Mouse (Mus musculus) neural tube, embryonic 13.5 days (tissue): Measurements from ENCODE around the gene Cadm2. TPM values are rescaled to one million over a fixed set of nuclear protein-coding genes. Genes with fewer than 3 reads are reported as not detected.

Experiments used
- ATAC-seq: fragments of 200-750 bp; cut with Nextera tagmentation; 2 replicates; pipeline ENCODE4 v1.8.0; 2017; ENCODE audit warnings: low read depth, mild to moderate bottlenecking, moderate TSS enrichment, moderate library complexity
- H3K27ac ChIP-seq: fragments of 300-500 bp; sonication (generic); replicated peaks from 2 replicates; pipeline ENCODE4 v1.5.1; 2015; ENCODE audit warnings: moderate library complexity, mild to moderate bottlenecking, inconsistent platforms
- H3K27me3 ChIP-seq: fragments of 300-500 bp; sonication (generic); 2 replicates; pipeline ENCODE4 v1.6.1; 2015; ENCODE audit warnings: mild to moderate bottlenecking, inconsistent platforms
- H3K36me3 ChIP-seq: fragments of 300-500 bp; sonication (generic); 2 replicates; pipeline ENCODE4 v1.6.1; 2015; ENCODE audit warnings: mild to moderate bottlenecking, inconsistent platforms
- H3K4me1 ChIP-seq: fragments of 300-500 bp; sonication (generic); replicated peaks from 2 replicates; pipeline ENCODE4 v1.6.1; 2015; ENCODE audit warnings: inconsistent platforms
- H3K4me2 ChIP-seq: fragments of 300-500 bp; sonication (generic); 2 replicates; pipeline ENCODE4 v1.6.1; 2015; ENCODE audit warnings: inconsistent platforms, mild to moderate bottlenecking, moderate library complexity
- H3K4me3 ChIP-seq: fragments of 300-500 bp; sonication (generic); 2 replicates; pipeline ENCODE4 v1.5.1; 2015; ENCODE audit warnings: mild to moderate bottlenecking, inconsistent platforms
- H3K9ac ChIP-seq: fragments of 300-500 bp; sonication (generic); 2 replicates; pipeline ENCODE4 v1.6.1; 2015; ENCODE audit warnings: moderate library complexity, mild to moderate bottlenecking, inconsistent platforms
- H3K9me3 ChIP-seq: fragments of 300-500 bp; sonication (generic); 2 replicates; pipeline ENCODE4 v1.6.1; 2016; ENCODE audit warnings: inconsistent platforms
- WGBS: fragments of 180-500 bp; shearing (Covaris S2); methylation state at CpG from one replicate; pipeline ENCODE4 v1.1.7; 2015; 5-methylcytosine and 5-hydroxymethylcytosine counted together
- polyA plus RNA-seq: library from polyadenylated mRNA; unstranded; fragments of >200 nt; fragmentation: Nextera tagmentation; extraction: Ambion mirVana; gene quantifications from 2 replicates; pipeline ENCODE4 v1.2.1, GENCODE M21; 2015

Gene Cadm2
- polyA plus RNA-seq, 1 experiment from 2014 or later = 30.1 TPM

- Histone ChIP-seq H3K4me2 (no peak overlapping the region), H3K9me3 (no peaks in the 10 kb centered on the region), H3K36me3 (no peaks in the 10 kb centered on the region), H3K27me3 (no peaks in the 10 kb centered on the region), H3K27ac (no peak overlapping the region), H3K4me3 (no peak overlapping the region), H3K4me1 (no peaks in the 10 kb centered on the region), H3K9ac (no peak overlapping the region)
- 18% methylated on average over 1 of the region's 1 CpGs for WGBS
- no peak for ATAC-seq
Measured at GRCm38 (mm10) chr16:67234862-67235261, 385.8 kb downstream of the Cadm2 start.

GRCm38 (mm10) chr16:67226696-67227095 is 394.0 kb downstream of the Cadm2 start:
- H3K4me1 ChIP-seq = no peaks in the 10 kb centered on the region
- no peak overlapping the region for H3K27ac ChIP-seq
- H3K4me3 ChIP-seq = no peak overlapping the region
- no peaks in the 10 kb centered on the region for H3K27me3 ChIP-seq
- no peaks in the 10 kb centered on the region for H3K9me3 ChIP-seq
- no peak overlapping the region for H3K4me2 ChIP-seq
- H3K9ac ChIP-seq = no peak overlapping the region
- no peaks in the 10 kb centered on the region for H3K36me3 ChIP-seq
- WGBS = 86% methylated on average over 1 of the region's 1 CpGs
- no peak for ATAC-seq

DNA sequence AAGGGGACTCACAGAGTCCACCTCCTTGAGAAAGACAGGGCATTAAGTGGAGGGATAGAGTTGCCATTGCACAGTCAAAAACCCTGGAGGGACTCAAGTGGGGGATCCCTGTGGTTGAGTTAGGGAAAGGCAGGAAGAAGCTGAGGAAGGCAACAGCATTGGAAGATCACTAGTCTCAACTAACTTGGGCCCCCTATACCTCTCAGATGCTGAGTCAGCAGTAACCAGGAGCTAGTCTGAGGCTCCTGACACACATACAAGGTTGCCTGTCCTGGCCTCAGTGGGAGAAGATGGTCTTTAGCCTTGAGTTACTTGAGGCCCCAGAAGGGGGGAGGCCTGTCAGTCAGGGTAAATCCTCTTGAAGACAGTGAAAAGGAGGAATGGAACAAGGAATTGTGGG is 417.4 kb downstream of the Cadm2 start:
- no peak for ATAC-seq

DNA sequence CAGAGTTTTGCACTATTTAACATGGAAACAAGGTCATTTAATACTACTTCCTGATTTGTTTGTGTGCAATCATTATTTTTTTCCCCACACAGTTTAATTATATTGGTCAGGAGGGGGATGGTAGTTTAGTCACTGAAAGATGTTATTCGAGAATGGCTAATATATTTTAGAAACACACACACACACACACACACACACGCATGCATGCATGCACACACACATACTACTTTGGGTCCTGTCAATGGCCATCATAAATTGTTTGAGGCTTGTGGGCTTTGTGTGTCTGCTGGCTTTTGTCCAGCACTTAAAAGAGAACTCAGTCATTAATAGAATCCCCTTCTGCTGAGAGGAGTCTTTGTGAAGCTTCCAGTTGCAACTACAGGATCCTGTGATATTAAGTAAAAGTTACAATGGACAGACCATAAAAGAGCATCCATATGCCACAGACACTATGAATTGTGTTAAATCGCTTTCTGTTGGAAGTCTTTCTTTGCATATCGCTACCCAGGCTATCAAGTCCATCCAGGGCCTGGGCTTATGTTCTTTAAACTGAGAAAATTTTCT is 427.8 kb downstream of the Cadm2 start:
- no peak overlapping the region for H3K9ac ChIP-seq
- WGBS = 31% methylated on average over 4 of the region's 4 CpGs
- peak overlapping the region; percentile 46; the same call in 1 of the 2 replicates for H3K27ac ChIP-seq
- peak; percentile 59 for ATAC-seq
- H3K9me3 ChIP-seq = no peaks in the 10 kb centered on the region
- H3K36me3 ChIP-seq = no peaks in the 10 kb centered on the region
- H3K27me3 ChIP-seq = no peaks in the 10 kb centered on the region
- no peak overlapping the region for H3K4me3 ChIP-seq
- no peak overlapping the region for H3K4me2 ChIP-seq
- peaks cover 9% of the 10 kb centered on the region for H3K4me1 ChIP-seq

More for the DNA sequence above, 417.4 kb downstream of the Cadm2 start:
- Histone ChIP-seq H3K36me3 (no peaks in the 10 kb centered on the region), H3K9ac (no peak overlapping the region), H3K27me3 (no peaks in the 10 kb centered on the region), H3K9me3 (no peaks in the 10 kb centered on the region), H3K4me3 (no peak overlapping the region), H3K4me2 (no peak overlapping the region), H3K4me1 (no peaks in the 10 kb centered on the region), H3K27ac (no peak overlapping the region)

DNA sequence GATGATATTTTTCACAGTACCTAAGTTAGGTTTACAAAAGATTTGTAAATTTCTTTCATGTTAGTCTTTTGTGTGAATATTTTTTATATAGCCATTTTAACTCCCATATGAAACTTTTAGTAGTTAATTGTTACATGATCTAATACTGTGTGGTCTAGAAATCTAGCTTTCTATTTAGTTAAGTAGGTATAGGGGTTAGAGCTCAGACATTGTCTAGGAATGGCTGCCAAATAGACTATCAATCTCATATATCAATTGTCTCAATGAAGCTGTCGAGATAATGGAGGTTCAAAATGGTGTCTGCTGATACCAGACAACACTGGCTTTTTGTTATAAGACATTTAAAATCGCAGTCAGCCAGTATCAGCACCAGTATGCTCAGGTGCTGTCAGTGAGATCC is 428.3 kb downstream of the Cadm2 start:
- ATAC-seq = peak; percentile 53; the same call in 1 of the 2 replicates
- Histone ChIP-seq H3K9ac (no peak overlapping the region), H3K27me3 (no peaks in the 10 kb centered on the region), H3K36me3 (no peaks in the 10 kb centered on the region), H3K4me3 (no peak overlapping the region), H3K4me1 (peaks cover 9% of the 10 kb centered on the region), H3K4me2 (no peak overlapping the region), H3K27ac (peak overlapping the region; percentile 46; the same call in 1 of the 2 replicates), H3K9me3 (no peaks in the 10 kb centered on the region)
- 21% methylated on average over 2 of the region's 2 CpGs for WGBS

DNA sequence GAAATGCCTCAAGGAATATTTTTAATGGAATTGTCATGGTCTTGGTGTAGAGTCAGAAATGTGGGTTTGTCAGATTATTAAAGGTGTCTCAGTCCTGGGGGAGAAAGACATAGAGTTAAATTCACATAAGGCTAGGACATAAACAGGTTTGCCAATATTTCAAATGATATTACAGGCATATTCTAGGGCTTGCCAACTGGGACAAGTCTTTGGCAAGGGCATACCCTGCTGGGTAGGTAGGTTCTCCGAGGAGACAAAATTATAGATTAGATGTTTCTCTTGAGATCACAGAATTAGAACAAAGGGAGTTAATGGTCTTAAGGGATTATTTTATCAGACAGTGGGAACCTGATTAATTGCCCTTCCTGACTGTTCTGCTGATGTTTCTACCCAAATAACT is 434.4 kb downstream of the Cadm2 start:
- Histone ChIP-seq H3K4me3 (no peak overlapping the region), H3K36me3 (no peaks in the 10 kb centered on the region), H3K9me3 (no peaks in the 10 kb centered on the region), H3K4me2 (no peak overlapping the region), H3K9ac (no peak overlapping the region), H3K4me1 (peaks cover 3% of the 10 kb centered on the region; the same call in 1 of the 2 replicates), H3K27me3 (no peaks in the 10 kb centered on the region), H3K27ac (no peak overlapping the region)
- no peak for ATAC-seq
- 79% methylated on average over 1 of the region's 1 CpGs for WGBS

- Histone ChIP-seq H3K27me3 (no peaks in the 10 kb centered on the region), H3K9me3 (no peaks in the 10 kb centered on the region), H3K4me3 (no peak overlapping the region), H3K4me2 (no peak overlapping the region), H3K4me1 (peaks cover 3% of the 10 kb centered on the region; the same call in 1 of the 2 replicates), H3K9ac (no peak overlapping the region), H3K27ac (no peak overlapping the region), H3K36me3 (no peaks in the 10 kb centered on the region)
- no peak for ATAC-seq
- 63% methylated on average over 5 of the region's 5 CpGs for WGBS
Measured at GRCm38 (mm10) chr16:67182958-67183357, 437.8 kb downstream of the Cadm2 start.

- Histone ChIP-seq H3K9me3 (no peaks in the 10 kb centered on the region), H3K4me2 (no peak overlapping the region), H3K4me1 (no peaks in the 10 kb centered on the region), H3K36me3 (no peaks in the 10 kb centered on the region), H3K9ac (no peak overlapping the region), H3K4me3 (no peak overlapping the region), H3K27ac (no peak overlapping the region), H3K27me3 (no peaks in the 10 kb centered on the region)
- 51% methylated on average over 4 of the region's 4 CpGs for WGBS
- 0 out of 2 replicates have a peak, but pooled peaks have one; percentile 74 for ATAC-seq
Measured at GRCm38 (mm10) chr16:67175386-67175785, 445.3 kb downstream of the Cadm2 start.

DNA sequence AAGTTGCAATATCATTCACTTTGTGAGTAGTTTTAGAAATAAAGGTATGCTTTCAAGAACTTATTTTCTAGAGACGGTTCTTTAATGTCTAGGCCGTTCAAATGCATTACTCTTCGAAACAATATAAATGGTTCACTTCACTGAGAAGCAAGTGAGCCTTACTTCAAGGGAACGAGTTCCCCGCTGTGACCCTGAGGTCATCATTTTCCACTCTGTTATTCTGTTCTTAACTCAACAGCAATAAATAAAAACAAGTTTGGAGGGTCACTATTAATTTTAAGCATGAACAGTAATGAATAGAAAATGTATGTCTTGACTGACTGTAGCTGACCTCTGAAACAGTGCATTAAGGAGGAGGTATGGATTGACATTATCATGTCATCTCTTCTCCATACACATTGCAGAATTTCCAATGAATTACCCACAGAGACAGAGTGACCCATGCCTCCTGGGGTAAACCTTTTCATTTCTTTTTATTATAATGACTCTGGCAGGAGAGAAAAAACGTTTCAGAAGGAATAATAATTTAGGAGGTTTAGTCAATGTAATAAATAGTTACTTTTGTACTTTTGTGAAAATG is 458.4 kb downstream of the Cadm2 start:
- no peaks in the 10 kb centered on the region for H3K9me3 ChIP-seq
- no peak overlapping the region for H3K4me3 ChIP-seq
- H3K27me3 ChIP-seq = no peaks in the 10 kb centered on the region
- H3K4me1 ChIP-seq = no peaks in the 10 kb centered on the region
- no peaks in the 10 kb centered on the region for H3K36me3 ChIP-seq
- 12% methylated on average over 6 of the region's 6 CpGs for WGBS
- H3K9ac ChIP-seq = no peak overlapping the region
- no peak overlapping the region for H3K4me2 ChIP-seq
- ATAC-seq = no peak
- H3K27ac ChIP-seq = no peak overlapping the region

DNA sequence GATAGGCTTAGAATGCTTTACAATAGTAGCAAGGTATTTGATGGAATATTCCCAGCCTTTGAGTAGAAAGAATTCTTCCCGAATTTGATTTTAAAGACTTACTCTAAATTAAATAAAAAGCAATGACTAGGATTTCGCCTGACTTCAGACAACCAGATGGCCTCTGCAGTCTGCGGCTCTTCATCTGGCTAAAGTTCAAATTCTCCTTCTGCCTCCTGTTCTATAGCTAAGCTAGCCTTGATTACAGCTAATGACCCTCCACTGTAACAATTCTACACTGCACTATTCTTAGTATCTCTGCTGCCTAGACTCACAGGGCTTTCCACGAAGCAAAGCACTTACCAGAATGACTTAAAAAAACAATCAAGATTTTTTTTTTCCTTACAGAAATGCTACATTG is 495.9 kb downstream of the Cadm2 start:
- WGBS = 73% methylated on average over 4 of the region's 4 CpGs
- H3K27me3 ChIP-seq = no peaks in the 10 kb centered on the region
- no peak overlapping the region for H3K27ac ChIP-seq
- no peaks in the 10 kb centered on the region for H3K4me1 ChIP-seq
- H3K4me3 ChIP-seq = no peak overlapping the region
- H3K36me3 ChIP-seq = no peaks in the 10 kb centered on the region
- H3K4me2 ChIP-seq = no peak overlapping the region
- H3K9ac ChIP-seq = no peak overlapping the region
- ATAC-seq = no peak
- no peaks in the 10 kb centered on the region for H3K9me3 ChIP-seq

DNA sequence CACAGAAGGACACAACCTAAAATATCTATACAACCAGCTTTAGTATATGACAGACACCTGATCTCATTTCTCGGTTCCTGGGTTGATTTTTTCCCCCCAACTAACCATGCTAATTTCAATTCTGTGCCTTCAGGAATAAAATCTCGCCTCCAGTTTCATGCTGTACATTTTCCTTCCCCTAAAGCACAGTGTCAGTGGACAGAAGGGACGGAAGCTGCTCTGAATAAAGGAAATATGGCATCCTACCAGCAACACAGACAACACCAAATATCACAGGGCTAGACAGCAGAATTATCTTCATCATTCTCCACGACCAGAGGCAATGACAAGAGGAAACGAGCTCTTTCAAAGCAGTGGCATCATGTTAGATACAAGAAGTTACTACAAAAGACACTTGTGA is 498.2 kb downstream of the Cadm2 start:
- 63% methylated on average over 5 of the region's 5 CpGs for WGBS
- Histone ChIP-seq H3K9ac (no peak overlapping the region), H3K36me3 (no peaks in the 10 kb centered on the region), H3K4me2 (no peak overlapping the region), H3K4me3 (no peak overlapping the region), H3K27me3 (no peaks in the 10 kb centered on the region), H3K9me3 (no peaks in the 10 kb centered on the region), H3K4me1 (no peaks in the 10 kb centered on the region), H3K27ac (no peak overlapping the region)
- ATAC-seq = no peak

- WGBS = 85% methylated on average over 3 of the region's 3 CpGs
- ATAC-seq = no peak
- Histone ChIP-seq H3K4me3 (no peak overlapping the region), H3K27me3 (no peaks in the 10 kb centered on the region), H3K36me3 (no peaks in the 10 kb centered on the region), H3K4me2 (no peak overlapping the region), H3K9ac (no peak overlapping the region), H3K9me3 (no peaks in the 10 kb centered on the region), H3K4me1 (no peaks in the 10 kb centered on the region), H3K27ac (no peak overlapping the region)
Measured at GRCm38 (mm10) chr16:67121781-67122180, 498.9 kb downstream of the Cadm2 start.
